Mouse (Mus musculus) hindbrain, embryonic 11.5 days (tissue): Measurements from ENCODE around the gene Fmo2. TPM values are rescaled to one million over a fixed set of nuclear protein-coding genes. Genes with fewer than 3 reads are reported as not detected.

Source experiments
- ATAC-seq: fragments of 200-750 bp; cut with Nextera tagmentation; 2 replicates; pipeline ENCODE4 v1.8.0; 2017; ENCODE audit warnings: mild to moderate bottlenecking, moderate TSS enrichment, moderate library complexity; ENCODE audit not compliant: low FRiP score
- DNase-seq: peaks from one replicate; pipeline ENCODE4 v3.0.0-alpha.2; 2015; ENCODE audit warnings: low spot score
- H3K27ac ChIP-seq: fragments of 300-500 bp; sonication (generic); 2 replicates; pipeline ENCODE4 v1.5.1; 2014; ENCODE audit warnings: mild to moderate bottlenecking, low read depth, low read length
- H3K27me3 ChIP-seq: fragments of 300-500 bp; sonication (generic); 2 replicates; pipeline ENCODE4 v1.6.1; 2014; ENCODE audit warnings: mild to moderate bottlenecking, low read length, moderate library complexity, mixed read lengths; ENCODE audit not compliant: control insufficient read depth, insufficient read depth
- H3K36me3 ChIP-seq: fragments of 300-500 bp; sonication (generic); 2 replicates; pipeline ENCODE4 v1.6.1; 2014; ENCODE audit warnings: mild to moderate bottlenecking, low read length, moderate library complexity, mixed read lengths; ENCODE audit not compliant: control insufficient read depth, insufficient read depth
- H3K4me1 ChIP-seq: fragments of 300-500 bp; sonication (generic); replicated peaks from 2 replicates; pipeline ENCODE4 v1.6.1; 2014; ENCODE audit warnings: low read length, mixed read lengths; ENCODE audit not compliant: control insufficient read depth, insufficient read depth
- H3K4me2 ChIP-seq: fragments of 300-500 bp; sonication (generic); replicated peaks from 2 replicates; pipeline ENCODE4 v1.6.1; 2014; ENCODE audit warnings: mild to moderate bottlenecking, low read depth, low read length
- H3K4me3 ChIP-seq: fragments of 300-500 bp; sonication (generic); 2 replicates; pipeline ENCODE4 v1.5.1; 2014; ENCODE audit warnings: low read depth, low read length
- H3K9ac ChIP-seq: fragments of 300-500 bp; sonication (generic); 2 replicates; pipeline ENCODE4 v1.6.1; 2014; ENCODE audit warnings: low read depth, low read length
- H3K9me3 ChIP-seq: fragments of 300-500 bp; sonication (generic); 2 replicates; pipeline ENCODE4 v1.6.1; 2016; ENCODE audit warnings: low read length; ENCODE audit not compliant: control insufficient read depth
- WGBS: fragments of 180-500 bp; shearing (Covaris S2); extraction: QIAGEN DNeasy Blood & Tissue Kit; methylation state at CpG from one replicate; pipeline ENCODE4 v1.1.7; 2014; 5-methylcytosine and 5-hydroxymethylcytosine counted together
- polyA plus RNA-seq: library from polyadenylated mRNA; unstranded; fragments of >200 nt; fragmentation: Nextera tagmentation; extraction: Ambion mirVana; gene quantifications from 2 replicates; pipeline ENCODE4 v1.2.1, GENCODE M21; 2014

Fmo2 gene
- polyA plus RNA-seq, 1 experiment from 2014 or later = 0.17 TPM

DNA sequence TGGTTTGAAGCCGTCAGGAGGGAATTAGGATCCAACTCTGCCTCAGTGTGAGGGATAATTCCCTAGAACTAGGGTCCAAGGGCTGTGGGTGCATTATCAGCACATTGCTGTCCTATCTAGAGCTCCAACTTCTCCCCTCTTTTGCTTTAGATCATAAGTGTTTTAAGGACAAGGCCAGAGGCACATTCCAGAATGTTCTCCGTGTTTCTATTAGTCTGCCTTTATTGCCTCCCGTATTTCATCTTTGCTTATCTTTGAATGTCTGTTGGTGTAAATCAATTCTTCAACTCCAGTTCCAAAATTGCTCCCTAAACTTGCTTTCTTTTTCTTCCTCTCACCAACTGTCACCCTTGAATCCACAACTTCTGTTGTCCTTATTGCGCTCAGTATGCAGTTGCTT is 33.9 kb upstream of the Fmo2 start:
- ATAC-seq = no peak
- Histone ChIP-seq H3K27me3 (no peaks in the 10 kb centered on the region), H3K27ac (no peak overlapping the region), H3K9ac (no peak overlapping the region), H3K4me1 (no peaks in the 10 kb centered on the region), H3K4me3 (no peak overlapping the region), H3K36me3 (no peaks in the 10 kb centered on the region), H3K9me3 (no peaks in the 10 kb centered on the region), H3K4me2 (no peak overlapping the region)
- no peak for DNase-seq
- WGBS = 89% methylated on average over 4 of the region's 4 CpGs

DNA sequence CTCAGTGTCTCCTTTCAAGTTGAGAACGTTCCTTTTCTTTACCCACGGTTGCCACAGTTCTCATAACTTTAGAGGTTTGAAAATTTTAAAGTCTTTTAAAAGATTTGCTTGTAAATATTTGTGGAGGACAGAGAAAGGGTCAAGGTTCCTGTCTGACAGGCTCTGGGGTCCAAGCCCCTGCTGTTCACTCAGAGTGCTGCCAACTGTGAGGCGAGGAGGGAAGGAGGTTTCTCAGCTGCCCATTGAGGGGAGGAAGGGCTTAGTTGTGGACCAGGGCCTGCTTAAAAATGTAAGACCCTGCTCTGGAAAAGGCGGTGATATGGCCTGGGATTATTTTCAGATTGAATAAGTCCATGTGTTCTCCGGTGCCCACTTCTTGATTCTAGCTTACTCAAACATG is 33.4 kb upstream of the Fmo2 start:
- Histone ChIP-seq H3K27me3 (no peaks in the 10 kb centered on the region), H3K9ac (no peak overlapping the region), H3K4me1 (no peaks in the 10 kb centered on the region), H3K27ac (no peak overlapping the region), H3K9me3 (no peaks in the 10 kb centered on the region), H3K4me2 (no peak overlapping the region), H3K36me3 (no peaks in the 10 kb centered on the region), H3K4me3 (no peak overlapping the region)
- no peak for DNase-seq
- no peak for ATAC-seq
- WGBS = 79% methylated on average over 5 of the region's 5 CpGs

DNA sequence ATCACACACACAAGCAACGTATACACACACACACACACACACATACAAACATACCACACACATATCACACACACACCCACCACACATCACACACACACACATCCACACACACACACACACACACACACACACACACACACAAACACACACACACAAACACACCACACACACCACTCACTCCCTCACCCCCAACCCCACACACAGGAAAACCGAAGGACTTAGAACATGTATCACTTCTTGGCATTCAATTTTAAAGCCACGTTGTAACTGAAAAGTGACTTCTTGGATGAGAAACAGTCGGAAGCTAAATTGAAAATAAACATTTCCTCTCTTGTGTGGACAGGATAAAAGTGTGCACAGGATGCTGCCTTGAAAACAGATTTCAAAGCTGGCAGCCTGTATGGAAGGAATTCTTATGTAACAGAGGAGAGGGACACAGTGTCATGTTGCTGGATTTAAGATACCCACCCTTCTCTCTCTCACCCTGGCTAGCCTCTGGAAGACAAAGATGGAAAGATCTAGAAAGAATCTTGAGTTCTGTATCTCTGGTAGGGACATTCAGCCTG is 32.9 kb upstream of the Fmo2 start:
- Histone ChIP-seq H3K4me2 (no peak overlapping the region), H3K27ac (no peak overlapping the region), H3K36me3 (no peaks in the 10 kb centered on the region), H3K9ac (no peak overlapping the region), H3K4me3 (no peak overlapping the region), H3K27me3 (no peaks in the 10 kb centered on the region), H3K9me3 (no peaks in the 10 kb centered on the region), H3K4me1 (no peaks in the 10 kb centered on the region)
- WGBS = 76% methylated on average over 4 of the region's 4 CpGs
- no peak for DNase-seq
- no peak for ATAC-seq

DNA sequence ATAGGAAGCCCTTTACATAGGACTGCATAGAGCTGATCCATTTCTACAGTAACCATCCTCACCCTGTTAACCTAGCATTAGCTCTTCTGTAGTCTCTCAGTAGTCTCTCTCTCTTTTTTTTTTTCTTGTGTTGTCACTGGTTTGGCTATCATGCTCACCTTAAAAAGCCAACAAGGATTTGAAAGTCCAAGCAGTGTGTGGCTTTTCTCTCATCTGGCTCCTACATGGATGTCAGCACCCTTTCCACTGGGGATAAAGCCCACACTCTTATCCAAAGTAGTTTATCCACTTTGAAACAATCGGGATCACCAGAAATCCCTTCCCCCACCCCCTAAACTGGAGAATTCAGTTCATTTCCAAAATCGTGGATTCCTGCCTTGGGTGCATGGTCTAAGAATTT is 32.1 kb upstream of the Fmo2 start:
- Histone ChIP-seq H3K9me3 (no peaks in the 10 kb centered on the region), H3K36me3 (no peaks in the 10 kb centered on the region), H3K4me2 (no peak overlapping the region), H3K9ac (no peak overlapping the region), H3K4me1 (no peaks in the 10 kb centered on the region), H3K27me3 (no peaks in the 10 kb centered on the region), H3K27ac (no peak overlapping the region), H3K4me3 (no peak overlapping the region)
- no peak for DNase-seq
- 68% methylated on average over 2 of the region's 2 CpGs for WGBS
- no peak for ATAC-seq

DNA sequence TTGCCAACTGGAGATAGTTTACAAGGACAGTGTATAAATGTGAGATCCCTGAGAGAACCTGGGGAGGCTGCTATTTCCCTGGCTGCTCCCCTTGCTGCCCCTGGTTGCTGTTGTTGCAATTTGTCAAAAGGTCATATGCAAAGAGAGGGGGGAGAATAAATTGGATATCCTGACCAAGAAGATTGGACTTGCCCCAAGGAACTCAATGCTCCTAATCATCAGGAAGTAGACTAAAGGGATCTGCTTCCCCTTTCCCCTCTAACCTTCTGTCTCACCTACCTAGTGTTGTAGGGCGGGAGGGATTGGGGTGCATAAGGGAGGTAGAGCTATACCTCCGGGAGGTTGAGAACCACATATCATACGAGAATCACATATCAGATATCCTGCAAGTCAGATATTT is 30.6 kb upstream of the Fmo2 start:
- ATAC-seq (no peak), DNase-seq (no peak)
- Histone ChIP-seq H3K4me3 (no peak overlapping the region), H3K4me1 (no peaks in the 10 kb centered on the region), H3K4me2 (no peak overlapping the region), H3K27ac (no peak overlapping the region), H3K36me3 (no peaks in the 10 kb centered on the region), H3K9me3 (no peaks in the 10 kb centered on the region), H3K27me3 (no peaks in the 10 kb centered on the region), H3K9ac (no peak overlapping the region)
- WGBS = 94% methylated on average over 3 of the region's 3 CpGs

DNA sequence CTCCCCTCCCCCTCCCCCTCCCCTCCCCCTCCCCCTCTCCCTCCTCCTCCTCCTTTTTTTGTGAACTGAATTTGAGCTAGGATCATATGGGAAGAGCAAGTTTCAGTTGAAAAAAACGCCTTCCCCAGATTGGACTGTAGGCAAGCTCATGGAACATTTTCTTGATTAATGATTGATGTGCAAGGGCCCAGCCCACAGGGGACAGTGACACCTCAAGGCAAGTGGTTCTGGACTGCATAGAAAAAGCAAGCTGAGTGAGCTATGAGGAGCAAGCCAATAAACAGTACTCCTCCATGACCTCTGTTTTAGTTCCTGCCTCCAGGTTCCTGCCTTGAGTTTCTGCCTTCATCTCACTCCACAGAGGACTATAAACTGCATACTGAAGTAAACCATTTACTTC is 26.6 kb upstream of the Fmo2 start:
- H3K4me1 ChIP-seq = no peaks in the 10 kb centered on the region
- H3K36me3 ChIP-seq = no peaks in the 10 kb centered on the region
- no peak overlapping the region for H3K27ac ChIP-seq
- no peak overlapping the region for H3K4me2 ChIP-seq
- H3K9me3 ChIP-seq = no peaks in the 10 kb centered on the region
- WGBS = 89% methylated on average over 1 of the region's 1 CpGs
- H3K27me3 ChIP-seq = no peaks in the 10 kb centered on the region
- no peak for DNase-seq
- H3K9ac ChIP-seq = no peak overlapping the region
- no peak for ATAC-seq
- no peak overlapping the region for H3K4me3 ChIP-seq

DNA sequence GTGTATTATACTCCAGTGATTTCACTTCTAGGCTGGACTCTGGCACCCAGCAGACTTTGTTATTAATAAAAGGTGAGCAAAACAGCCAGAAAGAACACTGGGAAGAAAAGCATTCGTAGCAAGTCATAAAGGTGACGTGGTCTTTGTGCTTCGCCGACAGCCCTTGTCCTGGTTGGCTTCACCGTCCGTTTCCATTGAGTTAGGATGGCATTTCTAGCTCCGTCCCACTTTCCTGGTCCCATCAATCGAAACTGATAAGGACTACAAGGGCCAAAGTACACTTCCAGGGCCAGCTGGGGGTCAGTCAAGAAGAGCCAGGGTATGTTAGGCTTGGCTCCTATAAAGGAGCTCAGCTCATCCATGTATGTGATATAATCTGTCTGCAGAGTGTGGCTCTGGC is 18.1 kb upstream of the Fmo2 start:
- 71% methylated on average over 8 of the region's 8 CpGs for WGBS
- Histone ChIP-seq H3K9ac (no peak overlapping the region), H3K4me3 (no peak overlapping the region), H3K4me2 (no peak overlapping the region), H3K27ac (no peak overlapping the region), H3K4me1 (no peaks in the 10 kb centered on the region), H3K9me3 (no peaks in the 10 kb centered on the region), H3K36me3 (no peaks in the 10 kb centered on the region), H3K27me3 (no peaks in the 10 kb centered on the region)
- no peak for DNase-seq
- ATAC-seq = no peak

DNA sequence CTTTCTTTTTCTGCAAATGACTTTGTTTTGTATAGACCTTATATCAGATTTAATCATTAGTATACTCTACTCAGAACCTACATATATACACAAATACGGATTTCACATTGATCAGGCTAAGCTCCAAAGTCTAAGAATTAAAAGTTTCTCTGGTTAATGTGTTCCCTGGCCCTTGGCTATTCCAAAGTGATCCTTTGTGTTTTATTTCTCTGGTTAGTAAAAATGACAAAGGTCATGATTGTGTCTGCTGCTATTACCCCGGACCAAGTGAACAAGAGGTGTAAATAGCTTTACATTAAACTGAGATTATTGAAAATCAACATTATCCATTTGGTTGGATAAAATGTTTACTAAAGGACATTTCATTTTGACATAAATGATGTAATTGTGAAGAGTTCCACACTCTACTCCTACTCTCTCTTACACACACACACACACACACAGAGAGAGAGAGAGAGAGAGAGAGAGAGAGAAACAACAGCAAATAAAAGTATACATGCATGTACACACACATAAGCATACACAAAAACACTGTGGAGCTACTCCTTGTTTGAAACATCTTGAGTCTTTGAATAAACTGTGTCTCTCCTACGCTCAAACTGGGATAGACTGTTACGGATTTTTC is 16.5 kb upstream of the Fmo2 start:
- 88% methylated on average over 4 of the region's 4 CpGs for WGBS
- no peak overlapping the region for H3K4me3 ChIP-seq
- DNase-seq (no peak), ATAC-seq (no peak)
- no peaks in the 10 kb centered on the region for H3K4me1 ChIP-seq
- no peaks in the 10 kb centered on the region for H3K9me3 ChIP-seq
- H3K27ac ChIP-seq = no peak overlapping the region
- H3K27me3 ChIP-seq = no peaks in the 10 kb centered on the region
- H3K4me2 ChIP-seq = no peak overlapping the region
- no peak overlapping the region for H3K9ac ChIP-seq
- no peaks in the 10 kb centered on the region for H3K36me3 ChIP-seq

DNA sequence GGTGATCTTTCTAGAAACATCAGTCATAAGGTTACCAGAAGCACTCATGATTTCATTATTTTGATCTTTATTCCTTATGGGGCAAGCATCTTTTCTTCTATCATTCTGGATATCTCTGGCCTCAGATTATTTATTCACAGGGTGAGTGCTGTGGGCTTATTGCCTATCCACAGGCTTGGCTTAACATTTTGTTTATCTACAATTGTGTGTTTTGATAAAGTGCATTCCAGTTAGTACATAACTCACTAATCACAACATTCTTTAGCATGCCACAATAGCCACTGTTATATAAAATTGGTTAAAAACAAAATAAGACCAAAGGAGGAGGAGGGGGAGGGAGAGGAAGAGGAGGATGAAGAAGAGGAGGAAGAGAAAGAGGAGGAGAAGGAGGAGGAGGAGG is 13.6 kb upstream of the Fmo2 start:
- H3K9me3 ChIP-seq = no peaks in the 10 kb centered on the region
- H3K27ac ChIP-seq = no peak overlapping the region
- H3K36me3 ChIP-seq = no peaks in the 10 kb centered on the region
- no peak overlapping the region for H3K4me2 ChIP-seq
- DNase-seq (no peak), ATAC-seq (no peak)
- H3K27me3 ChIP-seq = no peaks in the 10 kb centered on the region
- H3K9ac ChIP-seq = no peak overlapping the region
- H3K4me1 ChIP-seq = no peaks in the 10 kb centered on the region
- no peak overlapping the region for H3K4me3 ChIP-seq
